Mouse (Mus musculus) right cerebral cortex, postnatal 36 days (tissue): ENCODE measurements around the gene Cisd1.
A peak's percentile ranks its signal among the peaks of the same experiment; 100 is the strongest.
"Not testable (repeated sequence)": the region's sequence is repeated elsewhere in the genome, so short reads cannot be mapped to it uniquely, and the experiment has no call there.

ENCODE experiments used
- DNase-seq, 2 experiments: peaks; one replicate each; pipeline ENCODE4 v3.0.0; 2022; ENCODE audit warnings: low spot score in 2 of 2, mixed read lengths in 1 of 2

The Cisd1 gene

GRCm38 (mm10) chr10:71344579-71345143, at the start of gene Cisd1:
Gene Cisd1 (minus strand): TSS chr10:71344954.
- peak; percentile 91 for DNase-seq

- DNase-seq: no peak
These were observed 44.6 kb upstream of the Cisd1 start for GRCm38 (mm10) chr10:71389311-71389710.

GRCm38 (mm10) chr10:71384159-71385044, 39.6 kb upstream of the Cisd1 start:
- no peak for DNase-seq

- not testable (repeated sequence) for DNase-seq
These were observed 38.8 kb upstream of the Cisd1 start for GRCm38 (mm10) chr10:71383552-71383924.

GRCm38 (mm10) chr10:71382858-71383551, 38.3 kb upstream of the Cisd1 start:
- DNase-seq: no peak

GRCm38 (mm10) chr10:71382109-71382508, 37.4 kb upstream of the Cisd1 start:
- no peak for DNase-seq

GRCm38 (mm10) chr10:71381471-71382033, 36.8 kb upstream of the Cisd1 start:
- no peak for DNase-seq

GRCm38 (mm10) chr10:71380406-71380805, 35.7 kb upstream of the Cisd1 start:
- peak; percentile 34 to 66 for DNase-seq

GRCm38 (mm10) chr10:71376014-71376413, 31.3 kb upstream of the Cisd1 start:
- DNase-seq: no peak

GRCm38 (mm10) chr10:71373706-71374105, 29.0 kb upstream of the Cisd1 start:
- no peak for DNase-seq

- peak; percentile 58 to 60 for DNase-seq
These were observed 27.1 kb upstream of the Cisd1 start for GRCm38 (mm10) chr10:71371881-71372280.

- DNase-seq: no peak
These were observed 24.7 kb upstream of the Cisd1 start for GRCm38 (mm10) chr10:71369466-71369865.

GRCm38 (mm10) chr10:71368128-71368940, 23.6 kb upstream of the Cisd1 start:
- peak in 1 of 2 experiments; percentile 25 for DNase-seq

- DNase-seq: no peak
These were observed 19.1 kb upstream of the Cisd1 start for GRCm38 (mm10) chr10:71363858-71364257.

GRCm38 (mm10) chr10:71363440-71363839, 18.7 kb upstream of the Cisd1 start:
- DNase-seq: no peak

- no peak for DNase-seq
These were observed 17.2 kb upstream of the Cisd1 start for GRCm38 (mm10) chr10:71361836-71362562.

- DNase-seq: no peak
These were observed 16.3 kb upstream of the Cisd1 start for GRCm38 (mm10) chr10:71361044-71361443.

GRCm38 (mm10) chr10:71354947-71355346, 10.2 kb upstream of the Cisd1 start:
- DNase-seq: no peak

GRCm38 (mm10) chr10:71353850-71354249, 9.1 kb upstream of the Cisd1 start:
- DNase-seq: no peak

- DNase-seq: no peak
These were observed 6.5 kb upstream of the Cisd1 start for GRCm38 (mm10) chr10:71351301-71351700.

- no peak for DNase-seq
These were observed 4.5 kb upstream of the Cisd1 start for GRCm38 (mm10) chr10:71349290-71349689.
